Mouse (Mus musculus) right cerebral cortex, adult 18-20 months (tissue): ENCODE measurements around the gene Haspin.
A peak's percentile ranks its signal among the peaks of the same experiment; 100 is the strongest.

Experiments
- DNase-seq: peaks from one replicate; pipeline ENCODE4 v3.0.0; 2022; ENCODE audit warnings: mixed read lengths

Haspin gene

GRCm38 (mm10) chr11:73137116-73137515 lies 978 bp downstream of the Haspin start:
- DNase-seq: no peak

- no peak for DNase-seq
Measured at GRCm38 (mm10) chr11:73136587-73136986, 1.5 kb downstream of the Haspin start.

GRCm38 (mm10) chr11:73134222-73134621 lies 3.9 kb downstream of the Haspin start:
- DNase-seq: no peak

GRCm38 (mm10) chr11:73132999-73133398 lies 5.1 kb downstream of the Haspin start:
- no peak for DNase-seq

GRCm38 (mm10) chr11:73131020-73131419 lies 7.1 kb downstream of the Haspin start:
- DNase-seq: peak; percentile 15

- no peak for DNase-seq
Measured at GRCm38 (mm10) chr11:73126495-73126894, 11.6 kb downstream of the Haspin start.

- no peak for DNase-seq
Measured at GRCm38 (mm10) chr11:73111414-73111813, 26.7 kb downstream of the Haspin start.

- DNase-seq: no peak
Measured at GRCm38 (mm10) chr11:73109941-73110340, 28.2 kb downstream of the Haspin start.

GRCm38 (mm10) chr11:73108898-73109625 lies 29.0 kb downstream of the Haspin start:
- no peak for DNase-seq

- no peak for DNase-seq
Measured at GRCm38 (mm10) chr11:73108195-73108897, 29.7 kb downstream of the Haspin start.

- DNase-seq: peak; percentile 46
Measured at GRCm38 (mm10) chr11:73107358-73107757, 30.7 kb downstream of the Haspin start.

GRCm38 (mm10) chr11:73105246-73105645 lies 32.8 kb downstream of the Haspin start:
- DNase-seq: no peak

GRCm38 (mm10) chr11:73101308-73101707 lies 36.8 kb downstream of the Haspin start:
- no peak for DNase-seq

GRCm38 (mm10) chr11:73099976-73100750 lies 37.9 kb downstream of the Haspin start:
- DNase-seq: no peak

- no peak for DNase-seq
Measured at GRCm38 (mm10) chr11:73098860-73099259, 39.2 kb downstream of the Haspin start.

GRCm38 (mm10) chr11:73094231-73094995 lies 43.7 kb downstream of the Haspin start:
- DNase-seq: no peak

- no peak for DNase-seq
Measured at GRCm38 (mm10) chr11:73092877-73093276, 45.2 kb downstream of the Haspin start.

- no peak for DNase-seq
Measured at GRCm38 (mm10) chr11:73092057-73092456, 46.0 kb downstream of the Haspin start.

- no peak for DNase-seq
Measured at GRCm38 (mm10) chr11:73090826-73091225, 47.3 kb downstream of the Haspin start.

GRCm38 (mm10) chr11:73090283-73090682 lies 47.8 kb downstream of the Haspin start, which contains the start of gene Itgae:
Gene Itgae (plus strand): TSS chr11:73090583.
- no peak for DNase-seq

GRCm38 (mm10) chr11:73087700-73088480 lies 50.2 kb downstream of the Haspin start:
- no peak for DNase-seq
